Mouse (Mus musculus) CH12.LX (cell line): ENCODE data around the gene Fam117a. TPM values are rescaled to one million over a fixed set of nuclear protein-coding genes. Genes with fewer than 3 reads are reported as not detected.

Experiments
- DNase-seq: peaks from one replicate; pipeline ENCODE4 v3.0.0-alpha.2; 2013; ENCODE audit errors: extremely low read depth
- H3K27ac ChIP-seq: 2 replicates; pipeline ENCODE4 v1.5.1; 2012; ENCODE audit warnings: low read depth, mild to moderate bottlenecking, control low read depth, moderate library complexity; ENCODE audit not compliant: insufficient read depth
- H3K27me3 ChIP-seq: replicated peaks from 2 replicates; pipeline ENCODE3; 2012; ENCODE audit warnings: inconsistent platforms
- H3K36me3 ChIP-seq, 2 experiments: replicated peaks in 1 of 2; 2 replicates each; pipeline versions ENCODE3 to v1.6.1; 2012; ENCODE audit warnings: inconsistent platforms in 1 of 2, low read length in 1 of 2, mild to moderate bottlenecking in 1 of 2, mixed read lengths in 1 of 2, moderate library complexity in 1 of 2; ENCODE audit not compliant: control insufficient read depth in 1 of 2, insufficient read depth in 1 of 2
- H3K4me1 ChIP-seq, 2 experiments: 2 replicates each; pipeline ENCODE4 v1.6.1; 2012; ENCODE audit warnings: inconsistent platforms in 1 of 2, moderate library complexity in 1 of 2; ENCODE audit not compliant: insufficient read depth in 2 of 2, control insufficient read depth in 1 of 2
- H3K4me2 ChIP-seq: 2 replicates; pipeline ENCODE4 v1.6.1; 2012; ENCODE audit warnings: low read depth, mild to moderate bottlenecking, control low read depth; ENCODE audit not compliant: poor library complexity, insufficient read depth, severe bottlenecking
- H3K4me3 ChIP-seq, 3 experiments: fragments of 150-350 bp in 1 of 3; sonication (generic) in 1 of 3; replicated peaks in 1 of 3; 2 replicates each; pipeline versions ENCODE3 to v1.5.1; 2011 to 2012; ENCODE audit warnings: low read depth in 2 of 3, low read length in 2 of 3, mild to moderate bottlenecking in 2 of 3, moderate library complexity in 2 of 3, control low read depth in 1 of 3, improper control_type of control experiment in 1 of 3, inconsistent platforms in 1 of 3, mixed read lengths in 1 of 3; ENCODE audit not compliant: poor library complexity in 1 of 3
- H3K79me2 ChIP-seq: replicated peaks from 2 replicates; pipeline ENCODE4 v1.6.1; 2012; ENCODE audit warnings: mild to moderate bottlenecking, moderate library complexity; ENCODE audit not compliant: control insufficient read depth, poor library complexity, insufficient read depth, severe bottlenecking; ENCODE audit errors: extremely low read depth
- H3K9ac ChIP-seq: 2 replicates; pipeline ENCODE4 v1.6.1; 2012; ENCODE audit warnings: low read depth, mild to moderate bottlenecking, control low read depth, moderate library complexity; ENCODE audit not compliant: insufficient read depth
- H3K9me3 ChIP-seq: replicated peaks from 2 replicates; pipeline ENCODE3; 2012; ENCODE audit warnings: low read length, inconsistent platforms, mixed read lengths
- CHD1 ChIP-seq: IDR thresholded peaks from 2 replicates; pipeline ENCODE4 v1.6.1; 2012; ENCODE audit warnings: low read depth, low read length, improper control_type of control experiment, inconsistent platforms
- CHD2 ChIP-seq: IDR thresholded peaks from 2 replicates; pipeline ENCODE4 v1.6.1; 2011; ENCODE audit warnings: low read length, improper control_type of control experiment
- E2F4 ChIP-seq: IDR thresholded peaks from 2 replicates; pipeline ENCODE4 v1.6.1; 2011; ENCODE audit warnings: low read depth, low read length, improper control_type of control experiment; ENCODE audit not compliant: insufficient replicate concordance
- ELF1 ChIP-seq: IDR thresholded peaks from 2 replicates; pipeline ENCODE4 v1.6.1; 2014; ENCODE audit warnings: low read depth, mild to moderate bottlenecking, inconsistent platforms, low read length, improper control_type of control experiment
- ETS1 ChIP-seq: conservative IDR thresholded peaks from 2 replicates; pipeline ENCODE4 v1.6.1; 2012; ENCODE audit warnings: low read depth, mild to moderate bottlenecking, inconsistent platforms, low read length, improper control_type of control experiment, moderate library complexity
- IRF4 ChIP-seq: IDR thresholded peaks from 2 replicates; pipeline ENCODE4 v1.6.1; 2014; ENCODE audit warnings: low read depth, mild to moderate bottlenecking, inconsistent platforms, low read length, improper control_type of control experiment
- JUN ChIP-seq: IDR thresholded peaks from 2 replicates; pipeline ENCODE4 v1.6.1; 2011; ENCODE audit warnings: low read depth, mild to moderate bottlenecking, low read length, improper control_type of control experiment, moderate library complexity; ENCODE audit not compliant: insufficient read depth
- MAX ChIP-seq: IDR thresholded peaks from 2 replicates; pipeline ENCODE4 v1.6.1; 2011; ENCODE audit warnings: low read length, improper control_type of control experiment
- MYC ChIP-seq: IDR thresholded peaks from 2 replicates; pipeline ENCODE4 v1.6.1; 2011; ENCODE audit warnings: low read depth, mild to moderate bottlenecking, improper control_type of control experiment, low read length
- RAD21 ChIP-seq: IDR thresholded peaks from 2 replicates; pipeline ENCODE4 v1.6.1; 2011; ENCODE audit warnings: low read depth, mild to moderate bottlenecking, low read length, improper control_type of control experiment, moderate library complexity
- SMC3 ChIP-seq: IDR thresholded peaks from 2 replicates; pipeline ENCODE4 v1.6.1; 2011; ENCODE audit warnings: low read depth, low read length, improper control_type of control experiment
- TCF12 ChIP-seq: IDR thresholded peaks from 2 replicates; pipeline ENCODE4 v1.6.1; 2014; ENCODE audit warnings: low read depth, mild to moderate bottlenecking, inconsistent platforms, low read length, improper control_type of control experiment
- UBTF ChIP-seq: IDR thresholded peaks from 2 replicates; pipeline ENCODE4 v1.6.1; 2012; ENCODE audit warnings: low read depth, mild to moderate bottlenecking, inconsistent platforms, low read length, improper control_type of control experiment, moderate library complexity
- USF1 ChIP-seq: IDR thresholded peaks from 2 replicates; pipeline ENCODE4 v1.6.1; 2014; ENCODE audit warnings: low read depth, mild to moderate bottlenecking, inconsistent platforms, low read length, improper control_type of control experiment
- dilution Hi-C: fragments of 300-500 bp; cut with MboI; formaldehyde crosslinking; loops from 2 replicates; pipeline ENCODE4 v1.14.3; 2020; ENCODE audit warnings: low sequenced_read_pairs; ENCODE audit not compliant: extremely low pct_unique_long_range_greater_than_20kb, extremely low pct_ligation_motif_present
- in situ Hi-C: fragments of 300-500 bp; cut with MboI; formaldehyde crosslinking; loops from 3 replicates; pipeline ENCODE4 v1.14.3; 2019; ENCODE audit warnings: low sequenced_read_pairs, low pct_ligation_motif_present, low pct_unique_long_range_greater_than_20kb, mixed read lengths
- polyA plus RNA-seq: library from polyadenylated mRNA; unstranded; fragments of >175 nt; gene quantifications from 2 replicates; pipeline ENCODE4 v1.2.1, GENCODE M21; 2012; ENCODE audit warnings: low read depth; ENCODE audit not compliant: insufficient read length
- total RNA-seq, 2 experiments: library from RNA; depleted of rRNA; stranded (reverse); fragments of 300-350 nt in 1 of 2; fragments of >200 nt in 1 of 2; gene quantifications; 2 replicates each; pipeline ENCODE4 v1.2.3; 2012 to 2014

Fam117a gene
- total and polyA plus RNA-seq, 3 experiments: 0.54 to 2.2 (median 0.91) TPM

GRCm38 (mm10) chr11:95315215-95315955 lies 21.4 kb upstream of the Fam117a start:
- no peak overlapping the region for H3K27ac ChIP-seq
- no peak for DNase-seq
- no peak overlapping the region for H3K9ac ChIP-seq
- H3K4me1 ChIP-seq: peaks cover 0 to 10% of the 10 kb centered on the region in 2 experiments; a peak in 2 of 4 replicates
- H3K4me2 ChIP-seq: no peak overlapping the region
- in situ Hi-C loops (no loop called here), dilution Hi-C loops (no loop called here)
- no peaks in the 10 kb centered on the region for H3K9me3 ChIP-seq
- H3K4me3 ChIP-seq: no peak overlapping the region
- H3K79me2 ChIP-seq: no peaks in the 10 kb centered on the region; the same call in 1 of the 2 replicates
- no peak for TF ChIP-seq UBTF
- TF ChIP-seq USF1: no peak
- TF ChIP-seq E2F4: no peak
- TF ChIP-seq IRF4: no peak
- TF ChIP-seq SMC3: no peak
- TF ChIP-seq JUN: no peak
- no peak for TF ChIP-seq RAD21
- TF ChIP-seq TCF12: no peak
- TF ChIP-seq MYC: no peak
- no peak for TF ChIP-seq CHD2
- TF ChIP-seq CHD1: no peak
- no peaks in the 10 kb centered on the region for H3K36me3 ChIP-seq
- no peaks in the 10 kb centered on the region for H3K27me3 ChIP-seq

DNA sequence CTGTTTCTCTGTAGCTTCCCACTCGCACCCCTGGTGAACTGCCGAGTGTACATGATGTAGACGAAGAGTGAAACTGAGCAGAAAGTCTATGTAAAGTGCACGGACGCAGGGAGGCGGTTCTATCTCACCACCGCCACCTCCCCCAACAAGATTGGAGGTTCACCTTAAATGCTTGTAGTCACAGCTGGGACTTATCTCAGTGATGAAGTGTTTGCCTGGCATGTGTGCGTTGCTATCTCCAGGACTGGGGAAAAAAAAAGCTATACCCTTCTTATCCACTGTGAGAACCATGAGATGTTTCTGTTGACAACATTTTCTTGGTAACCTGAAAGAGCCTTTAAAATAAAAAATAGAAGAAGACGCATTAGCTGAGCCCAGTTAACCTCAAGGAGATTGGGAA lies 18.7 kb upstream of the Fam117a start:
- H3K27me3 ChIP-seq: peaks cover 9% of the 10 kb centered on the region
- TF ChIP-seq ETS1: no peak
- TF ChIP-seq UBTF: no peak
- no peak for TF ChIP-seq ELF1
- TF ChIP-seq E2F4: no peak
- TF ChIP-seq IRF4: no peak
- TF ChIP-seq CHD2: no peak
- no peak for TF ChIP-seq MAX
- in situ Hi-C loops: no loop called here
- no peaks in the 10 kb centered on the region for H3K36me3 ChIP-seq
- H3K27ac ChIP-seq: no peak overlapping the region
- no peak overlapping the region for H3K4me3 ChIP-seq
- H3K4me1 ChIP-seq: no peaks in the 10 kb centered on the region
- no peaks in the 10 kb centered on the region for H3K9me3 ChIP-seq
- no peak overlapping the region for H3K9ac ChIP-seq
- H3K4me2 ChIP-seq: no peak overlapping the region
- dilution Hi-C loops: no loop called here
- no peaks in the 10 kb centered on the region for H3K79me2 ChIP-seq
- no peak for DNase-seq
